Mouse (Mus musculus): ENCODE data around the gene Tmbim4. TPM values are rescaled to one million over a fixed set of nuclear protein-coding genes. Genes with fewer than 3 reads are reported as not detected.
A peak's percentile ranks its signal among the peaks of the same experiment; 100 is the strongest.
"Not testable (repeated sequence)": the region's sequence is repeated elsewhere in the genome, so short reads cannot be mapped to it uniquely, and the experiment has no call there.

Gene Tmbim4
- total RNA-seq, 2 experiments from 2014 or later, result 60.8 to 70.3 TPM

DNA sequence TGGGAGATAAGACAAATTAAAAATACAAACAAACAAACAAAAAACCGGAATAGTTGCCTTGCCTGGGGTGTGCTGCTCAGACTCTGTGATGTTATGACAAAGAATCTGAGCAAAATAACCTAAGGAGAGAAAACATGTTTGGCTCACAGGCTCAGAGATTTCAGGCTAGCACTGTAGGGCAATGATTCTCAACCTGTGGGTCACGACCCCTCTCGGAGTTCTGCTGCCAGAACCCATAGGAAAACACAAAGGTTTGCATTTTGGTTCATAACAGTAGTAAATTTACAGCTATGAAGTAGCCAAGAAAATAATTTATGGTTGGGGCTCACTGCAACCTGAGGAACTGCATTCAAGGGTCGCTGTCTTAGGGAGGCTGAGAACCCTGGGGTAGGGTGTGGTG is 9.1 kb upstream of the Tmbim4 start:
- no peak for DNase-seq (ENCODE audit: low spot score in 2 of 2)
- intact Hi-C loops (cut with DNase I), result no loop called here

DNA sequence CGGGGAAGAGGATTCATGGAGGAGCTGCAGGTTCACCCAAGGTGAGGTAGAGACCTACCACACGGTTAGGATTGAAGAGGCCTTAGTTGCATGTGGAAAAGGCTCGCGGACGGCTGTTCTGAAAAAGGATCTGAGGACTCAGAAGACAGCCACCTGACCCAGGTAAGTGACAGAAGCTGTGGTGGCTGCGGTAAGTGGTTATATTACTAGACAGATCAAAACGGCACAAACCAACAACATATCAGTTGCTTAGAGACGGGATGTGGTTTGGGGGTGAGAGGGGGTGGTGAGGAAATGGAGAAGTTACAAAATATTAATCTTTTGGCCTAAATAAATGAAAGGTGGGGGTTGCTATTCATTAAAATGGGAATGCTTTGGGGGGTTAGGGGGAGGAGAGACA is 8.1 kb upstream of the Tmbim4 start:
- intact Hi-C loops (cut with DNase I), result no loop called here
- DNase-seq (ENCODE audit: low spot score in 2 of 2), result no peak

DNA sequence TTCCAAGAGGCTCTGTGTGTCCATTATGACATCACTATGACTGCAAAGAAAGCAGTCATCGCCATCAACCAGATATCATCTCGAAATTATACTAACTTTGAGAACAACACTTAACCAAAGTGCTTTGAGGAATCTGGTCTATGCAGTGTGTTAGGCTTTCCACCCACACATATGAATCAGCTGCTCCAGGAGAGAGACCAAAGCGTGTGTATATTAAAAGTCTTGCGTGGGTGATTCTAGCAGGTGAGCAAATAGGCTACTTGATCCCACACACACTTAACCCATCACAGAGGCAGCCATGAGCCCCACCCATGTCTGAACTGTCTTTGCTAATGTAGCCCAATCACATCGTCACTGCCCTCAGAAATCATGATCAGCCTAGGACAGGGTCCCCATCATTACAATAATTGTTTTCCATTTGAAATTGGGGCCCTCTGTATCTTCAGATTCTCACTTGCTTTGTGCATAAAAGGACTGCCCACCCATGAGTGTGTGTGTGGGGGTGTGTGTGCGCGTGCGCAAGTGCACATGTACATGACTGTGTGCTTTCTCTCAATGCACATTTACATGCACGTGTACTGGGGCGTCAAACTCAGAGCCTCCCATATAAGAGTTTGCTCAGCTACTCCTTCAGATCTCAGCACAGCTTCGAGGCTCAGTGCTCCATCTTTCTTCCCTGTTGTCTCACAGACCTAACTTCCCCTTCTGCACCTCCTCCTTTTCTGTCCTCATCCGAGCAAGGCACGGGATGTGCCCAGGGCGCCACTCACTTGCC is 4.1 kb upstream of the Tmbim4 start:
- intact Hi-C loops (cut with DNase I), result no loop called here
- peak in 1 of 2 experiments; percentile 67 for DNase-seq (ENCODE audit: low spot score in 2 of 2)

DNA sequence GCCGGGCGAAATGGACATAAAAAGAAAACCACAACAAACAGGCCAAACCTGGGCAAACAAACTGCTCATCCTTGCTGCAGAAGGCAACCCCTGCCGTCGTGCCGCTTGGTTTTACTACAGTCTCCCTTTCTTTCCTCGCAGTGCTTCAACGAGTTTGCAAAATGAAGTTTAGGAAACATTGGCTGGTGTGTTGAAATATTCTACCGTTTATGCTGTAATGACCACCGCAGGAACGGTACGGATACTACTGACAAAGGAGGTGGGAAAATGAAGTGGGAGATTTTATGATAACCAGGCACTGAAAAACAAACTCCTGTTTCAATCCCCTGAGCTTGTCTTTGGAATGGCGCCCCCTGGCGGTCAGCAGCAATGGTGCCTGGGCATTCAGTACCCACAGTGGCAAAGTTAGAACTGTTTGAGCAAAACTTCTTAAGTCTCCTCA is 592 bp downstream of the Tmbim4 start, which contains the start of gene Irak3:
Irak3 (minus strand) TSS at position 170 of the 442 bp plus-strand sequence.
- intact Hi-C loops (cut with DNase I), result loop anchor here (5.0 kb wide), 2 partner anchors 400 to 555 kb away; no protein-coding TSS in a partner anchor
- DNase-seq (ENCODE audit: low spot score in 2 of 2), result peak; percentile 71 to 73

DNA sequence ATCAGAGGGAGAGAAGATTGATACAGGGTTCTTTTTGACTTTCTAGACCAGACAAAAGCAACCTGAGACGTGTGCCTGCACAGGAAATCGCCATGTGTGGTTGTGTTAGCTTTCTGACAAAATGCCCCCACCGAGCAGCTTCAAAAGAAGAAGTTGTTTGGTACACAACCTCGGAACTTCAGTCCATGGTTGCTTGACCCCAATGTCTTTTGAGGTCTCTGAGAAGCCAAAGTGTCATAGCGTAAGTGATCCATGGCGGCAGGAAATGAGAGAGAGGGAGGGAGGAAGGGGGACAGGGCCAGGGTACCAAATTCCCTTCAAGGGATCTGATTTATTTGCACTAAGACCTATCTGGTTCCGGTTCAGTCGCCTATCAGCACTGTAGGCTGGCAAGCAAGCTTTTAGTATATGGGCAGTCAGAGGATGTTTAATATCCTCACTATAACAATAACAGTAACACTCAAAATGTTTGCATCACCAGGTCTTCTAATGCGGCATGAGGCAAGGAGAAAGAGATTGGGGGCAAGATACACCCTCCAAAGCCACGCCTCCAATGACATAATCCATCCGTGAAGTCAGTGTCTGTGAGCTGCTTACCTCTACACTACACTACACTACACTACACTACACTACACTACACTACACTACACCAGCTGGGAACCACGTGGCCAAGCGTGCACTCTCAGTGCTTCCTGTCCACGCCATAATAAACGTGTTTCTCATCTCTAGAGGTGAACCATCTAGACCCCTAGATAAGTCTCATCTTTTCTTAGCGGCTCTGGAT is 1.3 kb downstream of the Tmbim4 start:
- intact Hi-C loops (cut with DNase I), result loop anchor here (5.0 kb wide), 2 partner anchors 400 to 555 kb away; no protein-coding TSS in a partner anchor
- no peak for DNase-seq (ENCODE audit: low spot score in 2 of 2)

DNA sequence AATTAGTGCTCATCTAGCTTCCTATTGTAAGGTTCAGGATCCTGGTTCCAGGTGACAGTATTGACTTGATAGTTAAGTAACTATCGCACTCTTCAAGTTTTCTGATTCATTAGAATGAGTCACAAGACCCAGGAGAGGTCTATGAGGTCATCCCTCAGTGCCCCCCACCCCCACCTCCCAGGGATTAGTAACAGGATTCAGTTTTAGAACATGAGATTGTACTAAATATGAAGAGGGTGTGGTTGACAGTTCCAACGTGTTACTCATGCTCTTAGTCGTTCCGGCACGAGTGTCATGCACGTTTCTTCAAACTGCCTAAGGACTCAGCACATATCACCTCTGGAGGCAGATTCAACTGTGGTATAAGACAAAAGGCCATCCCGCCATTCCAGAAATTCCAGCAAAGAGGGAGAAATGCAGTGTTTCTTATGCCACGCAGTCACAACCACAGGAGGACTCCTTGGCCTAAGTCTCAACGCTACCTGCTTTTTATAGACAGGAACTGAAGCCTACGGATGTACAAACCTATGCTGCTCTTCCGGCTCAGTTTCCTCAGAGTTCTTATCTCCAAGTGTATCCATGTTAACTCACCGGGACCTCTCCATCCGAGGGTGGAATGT is 3.3 kb downstream of the Tmbim4 start:
- no peak for DNase-seq (ENCODE audit: low spot score in 2 of 2)
- intact Hi-C loops (cut with DNase I), result loop anchor here (5.0 kb wide), 2 partner anchors 402 to 557 kb away; no protein-coding TSS in a partner anchor

DNA sequence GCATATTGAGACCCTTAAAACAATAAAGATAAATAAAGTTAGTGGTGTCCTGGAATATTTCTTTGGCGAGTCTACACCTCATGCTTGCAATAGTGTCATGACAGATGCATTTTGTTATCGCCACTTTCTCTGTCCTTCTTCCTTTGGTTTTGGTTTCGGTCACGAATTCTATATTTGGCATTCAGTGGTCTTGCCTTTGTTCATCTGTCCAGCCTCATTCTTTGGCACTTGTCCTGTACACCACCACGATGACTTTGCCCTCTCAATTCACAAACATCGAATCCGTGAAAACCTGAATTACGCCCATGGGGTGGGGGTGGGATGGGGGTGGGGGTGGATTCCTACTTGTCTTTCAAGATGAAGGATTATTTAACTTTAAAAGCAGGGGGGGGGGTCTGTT is 6.6 kb downstream of the Tmbim4 start:
- DNase-seq (ENCODE audit: low spot score in 2 of 2), result no peak
- intact Hi-C loops (cut with DNase I), result loop anchor here (2.0 kb wide), 1 partner anchor 19 kb away; the partner anchor contains the start of gene Llph

DNA sequence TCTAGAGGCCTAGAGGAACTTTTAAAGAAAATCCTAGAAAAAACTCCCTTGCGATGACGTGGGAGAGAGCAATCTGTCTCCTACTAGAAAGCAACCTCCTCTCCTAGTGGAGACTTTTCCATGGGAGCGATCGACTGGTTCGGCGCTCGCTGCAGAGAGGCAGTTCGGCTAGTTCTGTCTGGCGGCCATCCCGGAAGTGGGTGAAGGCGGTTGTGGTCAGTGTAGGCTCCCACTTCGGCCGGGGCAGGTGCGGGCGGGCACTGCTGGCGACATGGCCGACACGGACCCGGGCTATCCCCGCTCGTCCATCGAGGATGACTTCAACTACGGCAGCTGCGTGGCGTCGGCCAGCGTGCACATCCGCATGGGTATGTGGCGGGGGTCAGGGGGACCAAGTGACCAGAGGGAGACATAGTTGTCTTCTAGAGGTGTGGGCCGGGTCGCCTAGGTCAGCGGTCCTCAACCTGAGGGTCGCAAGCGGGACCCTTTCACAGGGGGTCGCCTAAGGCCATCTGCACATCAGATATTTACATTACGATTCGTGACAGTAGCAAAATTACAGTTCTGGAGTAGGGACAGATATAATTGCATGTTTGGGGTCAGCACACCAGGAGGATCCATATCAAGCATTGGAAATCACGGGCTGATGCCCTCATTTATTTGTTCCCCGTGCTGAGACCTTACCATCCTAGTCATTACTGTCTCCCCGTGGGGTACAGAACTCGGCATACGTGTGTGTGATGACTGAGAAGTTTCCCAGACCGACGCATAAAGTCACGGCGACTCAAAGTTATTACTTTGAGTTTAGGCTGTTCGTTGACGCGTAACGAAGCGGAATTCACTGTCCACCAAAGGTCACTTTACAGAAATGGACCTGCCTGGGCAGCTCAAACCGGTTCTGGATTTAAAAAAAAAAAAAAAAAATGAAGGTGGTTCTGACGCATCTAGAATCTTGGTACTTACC is 7.5 kb downstream of the Tmbim4 start:
- intact Hi-C loops (cut with DNase I), result loop anchor here (2.0 kb wide), 1 partner anchor 18 kb away; the partner anchor contains the start of gene Llph
- peak; percentile 85 to 96 for DNase-seq (ENCODE audit: low spot score in 2 of 2)

DNA sequence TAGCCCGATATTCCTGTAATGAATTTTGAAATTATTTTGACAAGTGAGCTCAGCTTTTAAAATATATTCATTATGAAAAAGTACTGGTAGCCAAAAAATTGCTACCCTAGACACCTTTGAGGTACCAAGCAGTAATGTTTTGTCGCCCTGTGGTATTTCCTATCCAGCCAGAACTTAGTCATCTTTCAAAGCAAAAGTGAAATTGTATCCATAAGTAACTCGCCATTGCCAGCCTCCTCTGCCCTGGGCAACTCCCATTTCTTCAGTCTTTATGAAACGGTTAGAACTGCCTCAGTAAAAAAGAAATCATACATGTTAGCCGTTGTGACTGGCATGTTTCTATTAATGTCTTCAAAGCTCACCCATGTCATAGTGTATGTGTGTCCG is 8.1 kb downstream of the Tmbim4 start:
- no peak for DNase-seq (ENCODE audit: low spot score in 2 of 2)
- intact Hi-C loops (cut with DNase I), result loop anchor here (2.0 kb wide), 1 partner anchor 17 kb away; the partner anchor contains the start of gene Llph

DNA sequence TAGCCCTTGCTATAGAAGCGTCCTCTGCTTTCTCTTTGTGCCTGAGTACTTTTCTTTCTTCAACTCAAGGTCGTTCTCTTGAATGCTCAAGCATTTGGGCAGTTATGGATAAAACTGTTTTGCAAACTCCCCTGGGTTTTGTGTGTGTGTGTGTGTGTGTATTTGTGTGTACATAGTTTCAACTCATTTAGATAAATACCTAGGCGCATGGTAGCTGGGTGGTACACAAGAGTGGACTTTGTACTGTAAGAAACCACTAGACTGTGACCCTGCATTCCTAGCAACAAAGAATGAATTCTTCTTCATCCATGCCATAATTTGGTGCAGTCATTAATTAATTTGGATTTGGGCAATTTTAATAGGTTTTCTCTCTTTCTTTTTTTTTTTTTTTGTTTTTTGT is 8.7 kb downstream of the Tmbim4 start:
- intact Hi-C loops (cut with DNase I), result no loop called here
- no peak for DNase-seq (ENCODE audit: low spot score in 2 of 2)

DNA sequence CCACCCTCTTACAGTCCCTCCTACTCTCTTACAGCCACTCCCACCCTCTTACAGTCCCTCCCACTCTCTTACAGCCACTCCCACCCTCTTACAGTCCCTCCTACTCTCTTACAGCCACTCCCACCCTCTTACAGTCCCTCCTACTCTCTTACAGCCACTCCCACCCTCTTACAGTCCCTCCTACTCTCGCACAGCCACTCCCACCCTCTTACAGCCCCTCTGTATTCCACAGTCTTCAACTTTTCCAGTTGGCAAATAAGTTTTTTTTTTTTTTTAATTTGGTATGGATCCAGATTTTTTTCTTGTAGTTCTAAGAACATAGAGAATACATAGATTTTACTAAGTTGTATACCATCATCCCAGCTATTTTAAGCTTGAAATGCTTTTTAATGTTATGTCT is 15.7 kb downstream of the Tmbim4 start:
- intact Hi-C loops (cut with DNase I); DNase-seq (ENCODE audit: low spot score in 2 of 2): not testable (repeated sequence)

DNA sequence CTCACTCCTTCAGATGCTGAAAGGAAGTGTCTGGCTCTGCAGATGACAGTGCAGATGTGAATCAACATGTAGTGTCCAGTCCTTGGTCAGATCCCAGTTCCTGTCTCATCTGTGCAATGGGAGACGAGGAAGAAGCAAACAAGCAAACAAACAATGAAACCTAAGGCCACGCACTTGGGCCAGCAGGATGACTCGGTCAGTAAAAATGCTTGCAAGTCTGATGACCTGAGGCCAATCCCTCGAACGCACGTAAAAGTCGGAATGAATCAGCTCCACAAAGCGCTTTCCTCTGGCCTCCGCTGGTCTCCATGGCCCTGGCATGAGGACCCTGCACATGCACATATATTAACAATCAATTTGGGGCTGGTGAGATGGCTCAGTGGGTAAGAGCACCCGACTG is 17.6 kb downstream of the Tmbim4 start:
- intact Hi-C loops (cut with DNase I), result no loop called here
- no peak for DNase-seq (ENCODE audit: low spot score in 2 of 2)

DNA sequence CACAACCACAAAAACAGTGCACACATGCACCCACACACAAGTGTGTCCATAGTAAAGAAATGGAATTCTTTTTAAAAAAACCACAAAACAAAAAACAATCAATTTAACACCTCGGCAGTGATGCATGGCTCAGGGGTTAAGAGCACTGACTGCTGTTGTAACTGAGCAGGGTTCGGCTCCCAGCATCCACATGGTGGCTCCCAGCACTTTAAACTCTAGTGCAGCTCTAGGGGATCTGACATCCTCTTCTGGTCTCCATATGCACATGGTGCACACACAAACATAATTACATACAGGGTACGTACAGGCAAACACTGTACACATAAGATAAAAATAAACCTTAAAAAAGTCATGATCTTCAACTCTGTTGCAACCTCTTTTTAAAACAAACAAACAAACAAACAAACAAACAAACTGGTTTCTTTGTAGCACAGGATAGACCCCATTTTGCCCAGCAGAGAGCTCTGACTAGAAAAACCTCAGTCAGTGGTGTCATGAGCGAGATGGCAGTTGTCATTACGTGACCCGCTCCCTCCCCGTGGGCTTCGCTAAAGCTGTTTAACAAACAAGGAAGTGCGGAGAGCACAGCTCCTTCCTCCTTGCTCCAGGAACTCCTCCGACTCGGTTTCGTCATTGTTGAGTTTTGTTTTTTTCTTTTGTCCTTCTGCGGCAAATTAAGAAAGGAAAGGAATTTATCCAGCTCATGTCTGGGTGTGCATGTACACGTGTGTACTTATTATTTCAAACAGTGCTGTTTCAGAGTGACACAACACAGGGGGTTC is 18.4 kb downstream of the Tmbim4 start:
- intact Hi-C loops (cut with DNase I), result no loop called here
- no peak for DNase-seq (ENCODE audit: low spot score in 2 of 2)

DNA sequence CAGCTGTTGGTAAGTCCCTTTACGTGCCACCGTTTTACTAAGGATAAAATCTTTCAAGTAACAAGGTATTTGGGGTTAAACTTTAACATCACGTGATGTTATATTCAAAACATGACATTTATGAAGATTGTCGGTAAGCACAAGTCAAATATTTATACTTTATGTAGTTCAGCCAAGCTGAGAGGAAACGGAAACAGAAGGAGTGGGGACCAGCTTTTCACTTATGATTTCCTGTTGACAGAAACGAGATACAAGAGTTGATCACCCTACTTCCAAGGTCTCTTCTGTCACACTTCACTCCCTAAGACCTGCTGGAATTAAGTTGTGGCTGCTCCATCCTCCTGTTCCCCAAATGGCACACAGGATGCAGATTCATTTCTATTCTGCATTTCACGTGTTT is 19.4 kb downstream of the Tmbim4 start:
- no peak for DNase-seq (ENCODE audit: low spot score in 2 of 2)
- intact Hi-C loops (cut with DNase I), result no loop called here

DNA sequence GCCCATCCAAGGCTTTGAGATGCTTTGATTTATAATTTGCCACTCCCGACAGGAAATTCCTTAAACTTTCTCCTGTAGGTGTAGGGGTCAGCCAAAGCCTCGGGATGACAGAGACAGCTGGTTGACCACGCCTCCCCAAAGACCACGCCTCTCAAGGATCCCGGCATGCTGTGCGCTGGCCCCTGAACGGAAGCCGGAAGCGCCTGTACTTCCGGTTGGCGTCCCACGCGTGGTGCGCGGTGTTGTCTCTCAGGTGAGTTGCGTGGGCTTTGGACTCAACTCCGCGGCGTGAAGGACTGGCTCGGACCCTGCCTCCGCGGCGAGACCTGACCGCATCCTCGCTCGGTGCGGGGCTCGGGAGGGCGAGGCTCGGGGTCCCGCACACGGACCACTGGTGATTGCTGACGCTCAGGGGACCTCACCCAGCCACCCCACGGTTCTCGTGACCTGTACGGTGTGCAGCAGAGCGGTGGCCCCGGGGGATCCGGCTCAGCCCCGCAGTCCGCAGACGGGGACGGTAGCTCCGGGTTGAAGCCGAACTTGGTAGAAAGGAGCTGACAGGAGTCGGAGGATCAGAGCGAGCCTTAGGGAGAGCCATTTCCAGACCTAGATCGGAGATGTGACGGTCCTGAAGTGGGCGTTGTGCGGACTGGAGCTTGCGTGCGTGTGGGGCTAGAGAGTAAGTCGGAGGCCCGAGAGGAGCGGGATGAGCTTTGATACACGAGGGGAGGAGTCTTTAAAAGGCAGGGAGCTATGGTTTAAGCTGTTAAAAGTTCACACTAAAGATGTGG is 25.7 kb downstream of the Tmbim4 start, which contains the start of gene Llph:
Llph (plus strand) TSS at position 200 of the 791 bp plus-strand sequence.
- intact Hi-C loops (cut with DNase I), result loop anchor here (2.0 to 5.0 kb wide), 2 partner anchors 18 to 750 kb away; partner anchors contain the start of gene Lemd3
- peak; percentile 84 to 85 for DNase-seq (ENCODE audit: low spot score in 2 of 2)

DNA sequence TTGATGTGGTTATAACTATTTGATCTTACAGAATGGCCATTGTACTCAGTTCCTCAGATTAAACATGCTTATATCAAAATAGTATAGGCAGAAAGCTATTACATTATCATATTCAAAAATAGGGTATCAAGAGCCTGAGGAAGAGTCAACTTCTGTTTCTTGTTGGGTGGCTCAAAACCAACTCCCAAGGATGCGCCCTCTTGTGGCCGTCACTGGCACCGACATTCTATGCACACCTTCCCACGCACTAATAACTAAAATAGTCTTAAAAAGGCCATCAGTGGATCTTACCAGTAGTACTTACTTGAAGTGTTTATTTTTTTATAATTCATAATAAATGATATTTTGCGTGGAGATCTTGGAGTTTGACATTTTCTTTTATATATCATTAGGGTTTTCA is 30.3 kb downstream of the Tmbim4 start:
- intact Hi-C loops (cut with DNase I), result loop anchor here (5.0 kb wide), 2 partner anchors 631 to 1026 kb away; no protein-coding TSS in a partner anchor
- DNase-seq (ENCODE audit: low spot score in 2 of 2), result peak; percentile 26 to 44
